Mouse (Mus musculus): ENCODE measurements around the gene Snx12.

Snx12 gene

DNA sequence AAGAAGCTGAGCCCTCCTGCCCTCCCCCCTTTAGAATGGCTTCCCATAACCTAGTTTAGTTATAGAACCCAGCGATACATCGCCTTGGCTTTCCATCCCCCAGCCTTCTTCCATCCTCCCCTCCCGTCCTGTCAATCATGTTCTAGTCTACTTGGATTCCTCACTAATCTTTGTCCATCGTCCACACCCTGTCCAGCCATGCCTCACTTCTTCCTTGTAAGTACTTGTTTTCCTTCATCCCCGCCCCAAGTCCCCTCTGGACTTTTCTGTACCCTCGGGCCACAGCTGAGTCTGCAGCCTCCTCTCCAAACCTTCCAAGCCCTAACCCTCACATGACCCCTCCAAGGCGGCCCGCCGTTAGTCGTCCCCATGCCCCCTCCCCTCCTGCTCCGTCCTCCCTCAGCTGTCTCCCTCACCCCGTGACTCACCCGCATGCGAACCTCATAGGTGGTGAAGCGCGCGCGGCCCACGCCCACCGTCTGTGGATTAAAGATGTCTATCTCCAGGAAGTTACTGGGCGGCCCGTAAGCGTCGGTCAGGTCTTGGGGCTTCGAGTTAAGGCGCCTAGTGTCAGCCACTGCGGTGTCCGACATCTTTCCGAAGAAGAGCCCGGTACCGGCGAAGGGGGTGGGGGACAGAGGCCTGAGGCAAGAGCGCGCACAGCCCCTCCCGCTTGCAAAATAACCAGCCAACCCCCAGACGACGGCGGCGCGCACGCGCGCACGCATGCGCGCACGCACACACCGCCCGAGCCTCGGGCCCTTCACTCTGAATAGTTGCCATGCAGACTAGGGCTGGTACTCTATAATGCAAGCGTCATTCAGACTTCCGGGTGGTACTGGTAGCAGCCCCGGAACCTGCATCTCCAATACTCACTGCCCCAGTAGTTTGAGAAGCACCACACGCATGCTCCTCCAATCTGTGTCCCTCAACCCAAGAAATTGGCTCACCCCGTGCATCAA is at the start of gene Snx12:
TSS of gene Snx12 (minus strand) at position 730 of the 962 bp plus-strand sequence.
- DNase-seq: peak; percentile 81

- DNase-seq: no peak
These were observed 46.4 kb upstream of the Snx12 start, which contains the start of gene Gm20489 for GRCm38 (mm10) chrX:101268755-101269124. Gene Gm20489 (minus strand): TSS chrX:101269023.

DNA sequence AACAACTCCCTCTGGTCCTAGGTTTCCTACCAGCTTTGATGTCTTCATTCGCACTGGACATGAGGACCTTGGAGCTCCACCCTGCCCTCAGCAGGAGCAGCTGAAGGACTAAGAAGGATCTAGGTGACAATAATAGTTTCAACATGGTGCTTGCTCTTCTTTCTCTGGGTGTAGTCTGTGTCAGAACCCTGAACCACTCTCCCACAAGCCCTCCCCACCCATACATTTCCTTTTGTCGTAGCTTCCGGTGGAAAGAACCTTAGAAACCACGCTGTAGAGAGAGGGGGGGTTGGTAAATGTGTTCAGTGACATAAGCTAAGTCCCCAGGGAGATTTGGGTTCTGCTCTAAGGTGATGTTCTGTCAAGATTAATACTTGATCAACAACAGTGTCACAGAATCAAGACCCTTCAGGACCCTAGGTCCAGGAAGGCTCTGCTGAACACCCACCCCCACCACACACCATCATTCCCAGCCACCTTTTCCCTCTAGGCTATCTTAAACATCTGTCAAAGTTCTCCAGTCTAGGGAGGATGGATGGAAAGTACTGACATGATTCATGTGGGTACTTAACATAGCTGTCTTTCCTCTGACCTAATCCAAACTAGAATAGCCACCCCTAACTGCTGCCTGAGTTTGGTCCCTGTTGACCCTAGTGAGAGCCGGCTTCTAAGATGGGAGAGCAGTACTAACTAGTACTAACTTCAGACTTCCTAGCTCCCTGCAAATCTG is 45.8 kb upstream of the Snx12 start, which contains the start of gene Il2rg:
TSS of gene Il2rg (minus strand) at position 231 of the 730 bp plus-strand sequence.
- no peak for DNase-seq

- DNase-seq: no peak
These were observed 44.3 kb upstream of the Snx12 start for GRCm38 (mm10) chrX:101266631-101267030.

GRCm38 (mm10) chrX:101263892-101264291 is 41.5 kb upstream of the Snx12 start, which contains the start of gene Gm614:
Gene Gm614 (minus strand): TSS chrX:101263992.
- DNase-seq: no peak

- no peak for DNase-seq
These were observed 38.3 kb upstream of the Snx12 start for GRCm38 (mm10) chrX:101260441-101261325.

GRCm38 (mm10) chrX:101256603-101257002 is 34.2 kb upstream of the Snx12 start:
- DNase-seq: peak; percentile 33

DNA sequence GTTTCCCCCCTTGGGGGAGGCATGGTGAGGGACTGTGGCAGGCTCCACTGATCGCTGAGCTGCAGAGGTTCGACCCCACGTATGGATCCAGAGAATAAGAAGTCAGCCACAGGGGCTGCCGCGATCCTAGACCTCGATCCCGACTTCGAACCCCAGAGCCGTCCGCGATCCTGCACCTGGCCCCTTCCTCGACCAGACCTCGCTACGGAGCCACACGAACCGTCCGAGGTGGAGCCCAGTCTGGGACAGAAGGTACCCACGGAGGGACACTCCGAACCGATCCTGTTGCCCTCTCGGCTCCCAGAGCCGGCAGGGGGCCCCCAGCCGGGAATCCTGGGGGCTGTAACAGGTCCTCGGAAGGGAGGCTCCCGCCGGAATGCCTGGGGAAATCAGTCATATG is 32.4 kb upstream of the Snx12 start:
- DNase-seq: no peak

- DNase-seq: peak; percentile 86
These were observed 31.8 kb upstream of the Snx12 start, which contains the start of gene Foxo4 for GRCm38 (mm10) chrX:101253952-101254729. Gene Foxo4 (plus strand): TSS chrX:101254528.

DNA sequence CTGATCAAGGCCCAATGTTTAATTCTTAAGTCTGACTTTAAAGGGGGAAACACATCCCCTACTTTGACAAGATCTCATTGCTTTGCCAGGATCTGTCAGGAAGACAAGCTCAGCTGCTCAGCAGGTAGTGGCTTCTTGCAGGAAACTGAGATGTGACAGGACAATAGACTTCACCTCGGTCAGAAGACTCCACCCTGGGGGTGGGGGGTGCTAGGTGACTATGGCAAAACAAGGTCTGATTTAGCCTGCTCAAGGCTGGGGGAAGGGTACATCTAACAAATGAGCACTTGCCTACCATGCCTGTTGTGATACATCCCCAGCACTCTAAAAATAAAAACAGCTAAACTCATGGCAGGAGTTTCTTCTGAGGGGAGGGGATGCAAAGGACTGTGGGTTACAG is 22.6 kb upstream of the Snx12 start:
- DNase-seq: no peak

DNA sequence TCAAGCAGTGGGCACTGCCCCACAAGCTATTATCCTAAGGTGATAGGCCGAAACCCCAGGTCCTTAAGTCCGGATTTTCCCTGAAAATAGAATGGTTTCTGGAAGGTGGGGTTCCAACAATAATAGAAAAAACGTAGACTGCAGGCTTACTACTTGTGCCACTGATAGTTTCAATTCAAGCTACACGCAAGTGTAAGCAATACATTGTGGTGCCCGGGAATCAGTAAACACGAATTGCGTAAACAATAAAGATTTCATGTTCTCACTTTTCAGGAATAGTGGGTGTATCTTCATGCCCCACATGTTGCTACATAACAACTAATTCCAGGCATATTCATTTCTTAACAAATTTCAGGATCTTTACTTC is 416 bp upstream of the Snx12 start:
- DNase-seq: no peak

GRCm38 (mm10) chrX:101189285-101189684 is 33.1 kb downstream of the Snx12 start:
- no peak for DNase-seq

DNA sequence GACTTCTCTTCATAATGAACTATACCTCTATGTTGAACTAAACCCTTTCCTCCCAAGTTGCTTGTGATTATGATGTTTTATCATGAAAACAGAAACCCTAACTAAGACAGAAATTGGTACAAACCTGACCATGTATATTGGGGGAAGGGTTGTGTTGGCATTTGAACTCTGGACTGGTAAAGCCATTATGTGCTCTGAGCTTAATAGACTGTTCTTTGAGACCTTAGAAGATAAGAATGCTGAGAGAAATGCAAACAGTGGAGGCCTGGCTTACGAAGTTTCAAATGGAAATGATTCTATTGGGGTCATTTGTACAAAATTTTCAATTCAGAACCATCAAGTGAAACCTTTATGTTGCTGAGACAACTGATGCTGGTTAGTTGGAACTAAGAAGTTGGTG is 34.7 kb downstream of the Snx12 start:
- no peak for DNase-seq

- DNase-seq: no peak
These were observed 49.0 kb downstream of the Snx12 start for GRCm38 (mm10) chrX:101173388-101173787.

GRCm38 (mm10) chrX:101168425-101168824 is 53.9 kb downstream of the Snx12 start:
- DNase-seq: no peak

DNA sequence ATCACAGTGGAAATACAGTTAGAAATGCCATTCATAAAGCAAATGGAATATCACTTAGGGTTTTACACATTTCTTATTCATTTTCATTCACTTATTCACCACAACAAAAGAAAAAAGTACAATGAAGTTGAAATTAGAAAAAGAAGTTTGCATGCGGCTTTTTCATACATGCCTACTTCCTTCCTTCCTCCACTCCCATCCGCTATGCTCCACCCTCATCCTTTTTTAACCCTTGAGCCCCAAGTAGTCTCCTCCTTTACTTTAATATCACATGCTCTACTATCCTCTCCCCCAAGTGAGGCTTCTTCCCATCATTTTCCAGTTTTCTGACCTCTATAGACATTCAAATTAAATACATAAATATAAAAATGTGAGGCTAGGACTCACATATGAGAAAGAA is 58.6 kb downstream of the Snx12 start:
- DNase-seq: no peak

DNA sequence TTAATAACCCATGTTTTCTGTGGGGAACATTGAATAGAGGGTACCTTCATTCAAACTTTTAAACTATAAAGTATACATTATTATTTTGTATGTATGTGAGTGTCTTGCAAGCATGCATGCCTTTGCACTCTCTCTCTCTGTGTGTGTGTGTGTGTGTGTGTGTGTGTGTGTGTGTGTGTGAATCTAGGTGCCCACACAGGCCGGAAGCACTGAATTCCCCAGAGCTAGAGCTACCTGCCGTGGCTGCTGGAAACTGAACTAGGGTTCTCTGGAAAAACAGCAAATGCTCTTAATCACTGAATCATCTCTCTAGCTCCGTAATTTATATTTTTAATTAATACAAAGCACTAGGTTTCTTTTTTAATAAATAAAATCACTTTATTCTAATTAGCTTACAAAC is 59.1 kb downstream of the Snx12 start:
- DNase-seq: no peak

DNA sequence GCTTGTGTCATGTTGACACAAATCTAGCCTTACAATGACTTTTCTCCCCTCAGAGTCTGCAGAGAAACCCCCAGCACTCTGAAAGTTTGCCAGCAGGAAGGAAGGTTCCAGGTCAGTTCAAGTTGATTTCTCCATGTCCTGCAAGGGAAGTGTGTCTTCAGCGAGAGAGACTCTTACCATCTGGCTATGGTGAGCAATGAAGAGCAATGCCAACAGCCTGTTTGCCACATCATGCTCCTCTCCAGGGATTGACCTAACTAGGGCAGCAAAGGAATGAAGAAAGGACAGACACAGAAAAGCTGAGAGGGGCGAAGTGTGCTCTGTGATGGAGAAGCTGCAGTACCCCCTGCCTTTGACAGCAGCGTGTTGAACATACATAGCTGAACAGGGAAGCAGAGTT is 59.8 kb downstream of the Snx12 start:
- DNase-seq: no peak

- DNase-seq: peak; percentile 0
These were observed 64.9 kb downstream of the Snx12 start for GRCm38 (mm10) chrX:101157488-101157887.

GRCm38 (mm10) chrX:101156369-101156768 is 66.0 kb downstream of the Snx12 start:
- no peak for DNase-seq

DNA sequence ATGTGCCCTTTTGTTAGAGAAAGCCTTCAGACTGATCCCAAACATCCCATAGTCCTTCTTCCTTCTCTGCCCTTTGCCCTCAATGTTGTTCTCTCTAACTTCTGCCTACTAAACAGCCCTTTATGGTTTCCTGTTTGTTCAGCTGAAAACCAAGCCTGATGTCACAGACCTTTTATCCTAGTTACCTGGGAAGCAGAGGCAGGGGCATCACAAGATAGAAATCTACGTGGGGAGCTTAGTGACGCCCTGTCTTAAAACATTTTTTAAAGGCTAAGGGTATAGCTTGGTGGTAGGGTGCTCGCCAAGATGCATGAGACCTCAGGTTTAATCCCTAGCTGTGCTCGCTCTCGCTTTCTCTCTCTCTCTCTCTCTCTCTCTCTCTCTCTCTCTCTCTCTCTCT is 74.9 kb downstream of the Snx12 start:
- no peak for DNase-seq
